Mouse (Mus musculus): ENCODE results near the gene Ipo9.

DNA sequence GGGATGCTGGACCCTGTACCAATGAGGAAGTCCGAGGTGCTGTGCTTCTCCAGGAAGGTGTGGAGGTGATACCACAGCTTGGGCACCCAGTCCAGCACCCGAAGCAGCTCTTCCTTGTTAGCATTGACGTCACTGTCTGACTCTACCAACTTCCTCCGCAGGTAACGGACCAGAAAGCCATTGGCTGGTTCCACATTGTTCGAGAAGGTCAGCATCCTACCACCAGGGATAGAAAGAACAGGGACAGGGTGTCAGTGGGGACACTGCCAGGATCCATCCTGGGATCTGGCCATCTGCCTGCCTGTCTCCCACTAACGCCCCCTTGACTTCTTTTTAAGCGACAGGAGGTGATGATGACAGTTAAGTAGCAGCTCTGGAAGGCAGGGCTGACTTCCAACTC is 19.6 kb upstream of the Ipo9 start:
- TF ChIP-seq CTCF (IDR thresholded peaks at IDR 0.05 in 2 of 3, conservative IDR thresholded peaks at IDR 0.05 in 1 of 3; ENCODE audit: control insufficient read depth in 1 of 3, insufficient read depth in 1 of 3, low read depth in 2 of 3, low read length in 3 of 3, poor library complexity in 1 of 3, severe bottlenecking in 1 of 3) (no peak), EP300 (IDR thresholded peaks at IDR 0.05; ENCODE audit: low read depth in 1 of 2, low read length in 2 of 2) (no peak), HCFC1 (IDR thresholded peaks at IDR 0.05; ENCODE audit: low read depth, low read length) (no peak), TCF12 (IDR thresholded peaks at IDR 0.05; ENCODE audit: low read depth, low read length) (no peak), ETS1 (IDR thresholded peaks at IDR 0.05; ENCODE audit: low read depth, low read length) (no peak), ZNF384 (IDR thresholded peaks at IDR 0.05; ENCODE audit: low read depth, low read length) (no peak), E2F4 (IDR thresholded peaks at IDR 0.05; ENCODE audit: borderline replicate concordance, low read depth, low read length) (no peak), ZMIZ1 (IDR thresholded peaks at IDR 0.05; ENCODE audit: low read depth, low read length) (no peak), POLR2A (IDR thresholded peaks at IDR 0.05; ENCODE audit: control insufficient read depth in 1 of 2, insufficient read depth in 1 of 2, low read depth in 1 of 2, low read length in 2 of 2, poor library complexity in 1 of 2) (no peak), MAFK (IDR thresholded peaks at IDR 0.05; ENCODE audit: borderline replicate concordance, low read depth, low read length) (no peak), UBTF (IDR thresholded peaks at IDR 0.05; ENCODE audit: borderline replicate concordance, insufficient read depth, low read depth, low read length) (no peak), CHD1 (IDR thresholded peaks at IDR 0.05; ENCODE audit: low read depth, low read length) (no peak)
